Mouse (Mus musculus): ENCODE results near the gene Aqp5.

DNA sequence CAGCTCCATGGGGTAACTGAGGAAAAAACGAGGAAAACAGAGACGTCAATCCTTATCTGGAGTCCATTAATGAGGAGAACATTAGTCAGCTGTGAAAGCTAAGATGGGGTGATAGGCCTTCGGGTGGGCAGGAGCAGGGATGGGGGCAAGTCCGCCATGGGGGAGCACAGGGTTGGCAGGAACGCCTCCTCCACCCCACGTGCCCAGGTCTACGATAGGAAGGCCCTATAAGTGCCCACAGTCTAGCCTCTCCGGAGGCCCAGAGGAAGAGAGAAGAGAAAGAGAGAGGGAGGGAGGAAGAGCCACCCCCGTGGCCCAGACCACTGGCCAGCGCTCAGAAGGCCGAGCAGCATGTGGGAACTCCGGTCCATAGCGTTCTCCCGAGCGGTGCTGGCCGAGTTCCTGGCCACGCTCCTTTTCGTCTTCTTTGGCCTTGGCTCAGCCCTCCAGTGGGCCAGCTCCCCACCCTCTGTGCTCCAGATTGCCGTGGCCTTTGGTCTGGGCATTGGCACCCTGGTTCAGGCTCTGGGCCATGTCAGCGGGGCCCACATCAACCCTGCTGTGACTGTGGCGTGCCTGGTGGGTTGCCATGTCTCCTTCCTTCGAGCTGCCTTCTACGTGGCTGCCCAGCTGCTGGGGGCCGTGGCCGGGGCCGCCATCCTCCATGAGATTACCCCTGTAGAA lies 11.6 kb upstream of the Aqp5 start, which contains the start of gene Aqp2:
- no peak for TF ChIP-seq EP300 (IDR thresholded peaks at IDR 0.05; ENCODE audit: low read depth)
- TF ChIP-seq CTCF (IDR thresholded peaks at IDR 0.05; ENCODE audit: low read depth): no peak

Measured in liver, embryonic 14.5 days (tissue).